Mouse (Mus musculus) heart, embryonic 14.5 days (tissue): ENCODE data around the gene St8sia2. TPM values are rescaled to one million over a fixed set of nuclear protein-coding genes. Genes with fewer than 3 reads are reported as not detected.

Source experiments
- ATAC-seq: fragments of 200-750 bp; cut with Nextera tagmentation; 2 replicates; pipeline ENCODE4 v1.8.0; 2017; ENCODE audit warnings: low read depth, moderate TSS enrichment; ENCODE audit not compliant: insufficient number of reproducible peaks, insufficient read depth, low FRiP score
- H3K27ac ChIP-seq, 2 experiments: fragments of 200-500 bp in 1 of 2; fragments of 300-500 bp in 1 of 2; sonication (generic) in 1 of 2; replicated peaks in 1 of 2; 2 replicates each; pipeline ENCODE4 v1.5.1; 2012 to 2014; ENCODE audit warnings: low read depth in 2 of 2, low read length in 2 of 2, control low read depth in 1 of 2, mild to moderate bottlenecking in 1 of 2, mixed read lengths in 1 of 2; ENCODE audit not compliant: control insufficient read depth in 1 of 2, insufficient read depth in 1 of 2
- H3K27me3 ChIP-seq: fragments of 300-500 bp; sonication (generic); 2 replicates; pipeline ENCODE4 v1.6.1; 2014; ENCODE audit warnings: mild to moderate bottlenecking, low read length, control low read depth; ENCODE audit not compliant: control insufficient read depth, insufficient read depth
- H3K36me3 ChIP-seq: fragments of 300-500 bp; sonication (generic); 2 replicates; pipeline ENCODE4 v1.6.1; 2014; ENCODE audit warnings: mild to moderate bottlenecking, control low read depth, low read length, mixed read lengths; ENCODE audit not compliant: control insufficient read depth, insufficient read depth
- H3K4me1 ChIP-seq, 2 experiments: fragments of 200-500 bp in 1 of 2; fragments of 300-500 bp in 1 of 2; sonication (generic) in 1 of 2; 2 replicates each; pipeline ENCODE4 v1.6.1; 2012 to 2014; ENCODE audit warnings: low read length in 2 of 2, control low read depth in 1 of 2, mixed read lengths in 1 of 2; ENCODE audit not compliant: control insufficient read depth in 2 of 2, insufficient read depth in 2 of 2
- H3K4me2 ChIP-seq: fragments of 300-500 bp; sonication (generic); 2 replicates; pipeline ENCODE4 v1.6.1; 2014; ENCODE audit warnings: mild to moderate bottlenecking, low read length
- H3K4me3 ChIP-seq, 2 experiments: fragments of 200-500 bp in 1 of 2; fragments of 300-500 bp in 1 of 2; sonication (generic) in 1 of 2; 2 replicates each; pipeline ENCODE4 v1.5.1; 2012 to 2014; ENCODE audit warnings: low read length in 2 of 2, mild to moderate bottlenecking in 2 of 2, control low read depth in 1 of 2, low read depth in 1 of 2, moderate library complexity in 1 of 2; ENCODE audit not compliant: control insufficient read depth in 1 of 2, insufficient read depth in 1 of 2
- H3K9ac ChIP-seq: fragments of 300-500 bp; sonication (generic); 2 replicates; pipeline ENCODE4 v1.6.1; 2014; ENCODE audit warnings: mild to moderate bottlenecking, low read length
- H3K9me3 ChIP-seq: fragments of 300-500 bp; sonication (generic); 2 replicates; pipeline ENCODE4 v1.6.1; 2016; ENCODE audit warnings: low read length, control low read depth; ENCODE audit not compliant: control insufficient read depth
- WGBS: fragments of 180-500 bp; shearing (Covaris S2); extraction: QIAGEN DNeasy Blood & Tissue Kit; methylation state at CpG from one replicate; pipeline ENCODE4 v1.1.7; 2014; 5-methylcytosine and 5-hydroxymethylcytosine counted together
- polyA plus RNA-seq: library from polyadenylated mRNA; unstranded; fragments of >200 nt; fragmentation: Nextera tagmentation; extraction: Ambion mirVana; gene quantifications from 2 replicates; pipeline ENCODE4 v1.2.1, GENCODE M21; 2014

Gene St8sia2
- polyA plus RNA-seq, 1 experiment from 2014 or later, result 2.8 TPM

GRCm38 (mm10) chr7:73965164-73965563 is 48.3 kb downstream of the St8sia2 start:
- ATAC-seq, result no peak
- Histone ChIP-seq H3K9me3 (no peaks in the 10 kb centered on the region), H3K36me3 (no peaks in the 10 kb centered on the region), H3K4me3 (no peak overlapping the region), H3K27ac (no peak overlapping the region), H3K9ac (no peak overlapping the region), H3K4me1 (no peaks in the 10 kb centered on the region), H3K4me2 (no peak overlapping the region), H3K27me3 (no peaks in the 10 kb centered on the region)
- WGBS, result 83% methylated on average over 3 of the region's 3 CpGs

- no peak for ATAC-seq
- Histone ChIP-seq H3K4me3 (no peak overlapping the region), H3K4me2 (no peak overlapping the region), H3K9me3 (no peaks in the 10 kb centered on the region), H3K27ac (no peak overlapping the region), H3K4me1 (peaks cover 3 to 10% of the 10 kb centered on the region in 2 experiments; a peak in 2 of 4 replicates), H3K36me3 (no peaks in the 10 kb centered on the region), H3K27me3 (no peaks in the 10 kb centered on the region), H3K9ac (no peak overlapping the region)
- 62% methylated on average over 5 of the region's 5 CpGs for WGBS
Observed at GRCm38 (mm10) chr7:73962431-73962830, 51.1 kb downstream of the St8sia2 start.

GRCm38 (mm10) chr7:73954441-73954840 is 59.0 kb downstream of the St8sia2 start:
- ATAC-seq, result no peak
- Histone ChIP-seq H3K9ac (no peak overlapping the region), H3K36me3 (no peaks in the 10 kb centered on the region), H3K4me3 (no peak overlapping the region), H3K4me2 (no peak overlapping the region), H3K9me3 (0 out of 2 replicates have a peak, but pooled peaks cover 2% of the 10 kb centered on the region), H3K27ac (no peak overlapping the region), H3K27me3 (no peaks in the 10 kb centered on the region), H3K4me1 (peaks cover 3 to 10% of the 10 kb centered on the region in 2 experiments; a peak in 2 of 4 replicates)
- WGBS, result 51% methylated on average over 5 of the region's 5 CpGs

- Histone ChIP-seq H3K36me3 (no peaks in the 10 kb centered on the region), H3K9me3 (0 out of 2 replicates have a peak, but pooled peaks cover 2% of the 10 kb centered on the region), H3K27me3 (no peaks in the 10 kb centered on the region), H3K4me3 (no peak overlapping the region), H3K4me1 (peaks cover 0 to under 1% of the 10 kb centered on the region in 2 experiments; a peak in 2 of 4 replicates), H3K9ac (no peak overlapping the region), H3K27ac (no peak overlapping the region), H3K4me2 (no peak overlapping the region)
- 79% methylated on average over 4 of the region's 4 CpGs for WGBS
- no peak for ATAC-seq
Observed at GRCm38 (mm10) chr7:73953131-73953530, 60.4 kb downstream of the St8sia2 start.

GRCm38 (mm10) chr7:73941640-73942039 is 71.8 kb downstream of the St8sia2 start:
- WGBS, result 49% methylated on average over 4 of the region's 4 CpGs
- H3K27ac ChIP-seq, result no peak overlapping the region
- no peaks in the 10 kb centered on the region for H3K27me3 ChIP-seq
- no peak overlapping the region for H3K4me3 ChIP-seq
- ATAC-seq, result no peak
- no peaks in the 10 kb centered on the region for H3K36me3 ChIP-seq
- H3K9ac ChIP-seq, result no peak overlapping the region
- H3K4me1 ChIP-seq, result peaks cover 0 to 2% of the 10 kb centered on the region in 2 experiments; a peak in 1 of 4 replicates
- H3K4me2 ChIP-seq, result no peak overlapping the region
- no peaks in the 10 kb centered on the region for H3K9me3 ChIP-seq

GRCm38 (mm10) chr7:73939236-73939635 is 74.3 kb downstream of the St8sia2 start:
- ATAC-seq, result no peak
- H3K9me3 ChIP-seq, result no peaks in the 10 kb centered on the region
- H3K4me1 ChIP-seq, result peaks cover 0 to 2% of the 10 kb centered on the region in 2 experiments; a peak in 1 of 4 replicates
- 83% methylated on average over 8 of the region's 8 CpGs for WGBS
- H3K27ac ChIP-seq, result no peak overlapping the region
- H3K9ac ChIP-seq, result no peak overlapping the region
- H3K36me3 ChIP-seq, result no peaks in the 10 kb centered on the region
- no peak overlapping the region for H3K4me2 ChIP-seq
- no peak overlapping the region for H3K4me3 ChIP-seq
- no peaks in the 10 kb centered on the region for H3K27me3 ChIP-seq

- WGBS, result 74% methylated on average over 7 of the region's 7 CpGs
Observed at GRCm38 (mm10) chr7:73938046-73938810, 75.3 kb downstream of the St8sia2 start.

More at GRCm38 (mm10) chr7:73938046-73938810, 75.3 kb downstream of the St8sia2 start:
- Histone ChIP-seq H3K4me3 (no peak overlapping the region), H3K4me2 (no peak overlapping the region), H3K9ac (no peak overlapping the region), H3K27ac (no peak overlapping the region), H3K4me1 (peaks cover 0 to 2% of the 10 kb centered on the region in 2 experiments; a peak in 1 of 4 replicates), H3K36me3 (no peaks in the 10 kb centered on the region), H3K9me3 (no peaks in the 10 kb centered on the region), H3K27me3 (no peaks in the 10 kb centered on the region)
- no peak for ATAC-seq
